Mouse (Mus musculus) liver, embryonic 14.5 days (tissue): Measurements from ENCODE around the gene Mpped2. TPM values are rescaled to one million over a fixed set of nuclear protein-coding genes. Genes with fewer than 3 reads are reported as not detected.

Experiments
- ATAC-seq: fragments of 200-750 bp; cut with Nextera tagmentation; 2 replicates; pipeline ENCODE4 v1.8.0; 2017; ENCODE audit warnings: moderate number of reproducible peaks, mild to moderate bottlenecking, moderate library complexity; ENCODE audit not compliant: insufficient read depth
- DNase-seq, 3 experiments: peaks; one replicate each; pipeline ENCODE4 v3.0.0-alpha.2; 2012 to 2013; ENCODE audit warnings: low read depth in 3 of 3, low spot score in 3 of 3
- H3K27ac ChIP-seq: fragments of 300-500 bp; sonication (generic); 2 replicates; pipeline ENCODE4 v1.5.1; 2014; ENCODE audit warnings: moderate library complexity, mild to moderate bottlenecking, control low read depth, inconsistent platforms
- H3K27me3 ChIP-seq: fragments of 300-500 bp; sonication (generic); 2 replicates; pipeline ENCODE4 v1.6.1; 2014; ENCODE audit warnings: mild to moderate bottlenecking, low read length, moderate library complexity; ENCODE audit not compliant: control insufficient read depth, insufficient read depth
- H3K36me3 ChIP-seq: fragments of 300-500 bp; sonication (generic); replicated peaks from 2 replicates; pipeline ENCODE4 v1.6.1; 2014; ENCODE audit warnings: low read depth; ENCODE audit not compliant: control insufficient read depth, insufficient read depth
- H3K4me1 ChIP-seq, 2 experiments: fragments of 200-500 bp in 1 of 2; fragments of 300-500 bp in 1 of 2; sonication (generic) in 1 of 2; replicated peaks; 2 replicates each; pipeline ENCODE4 v1.6.1; 2012 to 2014; ENCODE audit warnings: antibody characterized with exemption in 1 of 2, inconsistent platforms in 1 of 2, low read length in 1 of 2; ENCODE audit not compliant: control insufficient read depth in 2 of 2, insufficient read depth in 2 of 2
- H3K4me2 ChIP-seq: fragments of 300-500 bp; sonication (generic); 2 replicates; pipeline ENCODE4 v1.6.1; 2014; ENCODE audit warnings: low read depth, mild to moderate bottlenecking, control low read depth, moderate library complexity
- H3K4me3 ChIP-seq, 2 experiments: fragments of 200-500 bp in 1 of 2; fragments of 300-500 bp in 1 of 2; sonication (generic) in 1 of 2; 2 replicates each; pipeline ENCODE4 v1.5.1; 2012 to 2014; ENCODE audit warnings: low read depth in 2 of 2, low read length in 2 of 2, mild to moderate bottlenecking in 2 of 2, control low read depth in 1 of 2, inconsistent platforms in 1 of 2, moderate library complexity in 1 of 2; ENCODE audit not compliant: insufficient read depth in 1 of 2
- H3K9ac ChIP-seq: fragments of 300-500 bp; sonication (generic); replicated peaks from 2 replicates; pipeline ENCODE4 v1.6.1; 2014; ENCODE audit warnings: mild to moderate bottlenecking, control low read depth, moderate library complexity
- H3K9me3 ChIP-seq: fragments of 300-500 bp; sonication (generic); 2 replicates; pipeline ENCODE4 v1.6.1; 2016; ENCODE audit warnings: low read length, mixed read lengths; ENCODE audit not compliant: control insufficient read depth
- CTCF ChIP-seq: IDR thresholded peaks from 2 replicates; pipeline ENCODE4 v1.5.1; 2016; ENCODE audit warnings: antibody characterized with exemption, low read depth, control low read depth
- EP300 ChIP-seq: IDR thresholded peaks from 2 replicates; pipeline ENCODE4 v1.6.1; 2016; ENCODE audit warnings: antibody characterized with exemption, low read depth
- WGBS: fragments of 180-500 bp; shearing (Covaris S2); extraction: QIAGEN DNeasy Blood & Tissue Kit; methylation state at CpG from one replicate; pipeline ENCODE4 v1.1.7; 2014; ENCODE audit not compliant: insufficient replicate concordance; 5-methylcytosine and 5-hydroxymethylcytosine counted together
- polyA plus RNA-seq, 2 experiments: library from polyadenylated mRNA; depleted of rRNA in 1 of 2; stranded (reverse) in 1 of 2; unstranded in 1 of 2; fragments of >200 nt; fragmentation: Nextera tagmentation in 1 of 2; extraction: Ambion mirVana in 1 of 2; gene quantifications; 2 replicates each; pipeline versions ENCODE4 v1.2.1 to v1.2.3; 2012 to 2014

The Mpped2 gene
- polyA plus RNA-seq, 2 experiments, result 0.67 to 0.68 TPM

- DNase-seq (no peak), ATAC-seq (no peak)
- H3K27ac ChIP-seq, result no peak overlapping the region
- H3K4me3 ChIP-seq, result no peak overlapping the region
- H3K27me3 ChIP-seq, result no peaks in the 10 kb centered on the region
- H3K9me3 ChIP-seq, result no peaks in the 10 kb centered on the region
- H3K4me1 ChIP-seq, result peaks cover 0 to 11% of the 10 kb centered on the region in 2 experiments; a peak in 2 of 4 replicates
- H3K36me3 ChIP-seq, result no peaks in the 10 kb centered on the region
- H3K9ac ChIP-seq, result no peak overlapping the region
- 60% methylated on average over 13 of the region's 13 CpGs for WGBS
- TF ChIP-seq EP300 (no peak), CTCF (no peak)
- no peak overlapping the region for H3K4me2 ChIP-seq
Observed at GRCm38 (mm10) chr2:106855184-106855583, 162.1 kb downstream of the Mpped2 start.

GRCm38 (mm10) chr2:106855623-106856350 is 162.7 kb downstream of the Mpped2 start:
- Histone ChIP-seq H3K4me2 (no peak overlapping the region), H3K27me3 (no peaks in the 10 kb centered on the region), H3K36me3 (no peaks in the 10 kb centered on the region), H3K9ac (no peak overlapping the region), H3K9me3 (no peaks in the 10 kb centered on the region), H3K4me3 (no peak overlapping the region), H3K27ac (no peak overlapping the region), H3K4me1 (peaks cover 0 to 11% of the 10 kb centered on the region in 2 experiments; a peak in 2 of 4 replicates)
- DNase-seq (no peak), ATAC-seq (no peak)
- TF ChIP-seq EP300 (no peak), CTCF (peak; percentile 36)
- 45% methylated on average over 12 of the region's 12 CpGs for WGBS

- peaks cover 0 to 11% of the 10 kb centered on the region in 2 experiments; a peak in 2 of 4 replicates for H3K4me1 ChIP-seq
- ATAC-seq (no peak), DNase-seq (no peak)
- H3K4me2 ChIP-seq, result no peak overlapping the region
- 76% methylated on average over 9 of the region's 9 CpGs for WGBS
- H3K27ac ChIP-seq, result no peak overlapping the region
- no peak overlapping the region for H3K9ac ChIP-seq
- TF ChIP-seq CTCF (no peak), EP300 (no peak)
- H3K36me3 ChIP-seq, result no peaks in the 10 kb centered on the region
- H3K9me3 ChIP-seq, result no peaks in the 10 kb centered on the region
- no peaks in the 10 kb centered on the region for H3K27me3 ChIP-seq
- H3K4me3 ChIP-seq, result no peak overlapping the region
Observed at GRCm38 (mm10) chr2:106856361-106856961, 163.4 kb downstream of the Mpped2 start.

GRCm38 (mm10) chr2:106857258-106857657 is 164.2 kb downstream of the Mpped2 start:
- Histone ChIP-seq H3K9me3 (no peaks in the 10 kb centered on the region), H3K36me3 (no peaks in the 10 kb centered on the region), H3K4me2 (no peak overlapping the region), H3K4me1 (peaks cover 0 to 11% of the 10 kb centered on the region in 2 experiments; a peak in 2 of 4 replicates), H3K4me3 (no peak overlapping the region), H3K27ac (no peak overlapping the region), H3K9ac (no peak overlapping the region), H3K27me3 (no peaks in the 10 kb centered on the region)
- no peak for TF ChIP-seq EP300
- TF ChIP-seq CTCF, result no peak
- 76% methylated on average over 4 of the region's 4 CpGs for WGBS
- DNase-seq (no peak), ATAC-seq (no peak)

GRCm38 (mm10) chr2:106857711-106858110 is 164.6 kb downstream of the Mpped2 start:
- peaks cover 0 to 11% of the 10 kb centered on the region in 2 experiments; a peak in 2 of 4 replicates for H3K4me1 ChIP-seq
- DNase-seq, result no peak
- 63% methylated on average over 4 of the region's 4 CpGs for WGBS
- H3K4me2 ChIP-seq, result no peak overlapping the region
- H3K27ac ChIP-seq, result no peak overlapping the region
- H3K27me3 ChIP-seq, result no peaks in the 10 kb centered on the region
- no peak for ATAC-seq
- H3K9me3 ChIP-seq, result no peaks in the 10 kb centered on the region
- H3K36me3 ChIP-seq, result no peaks in the 10 kb centered on the region
- H3K4me3 ChIP-seq, result no peak overlapping the region
- TF ChIP-seq CTCF (no peak), EP300 (no peak)
- H3K9ac ChIP-seq, result no peak overlapping the region
